Mouse (Mus musculus): ENCODE results near the gene Rxylt1. TPM values are rescaled to one million over a fixed set of nuclear protein-coding genes. Genes with fewer than 3 reads are reported as not detected.
A peak's percentile ranks its signal among the peaks of the same experiment; 100 is the strongest.

The Rxylt1 gene
- total and polyA plus RNA-seq, 3 experiments = 26.1 to 30.6 TPM; not detected in 1

- Histone ChIP-seq H3K79me2 (ENCODE audit: control insufficient read depth, insufficient read depth, low read length, poor library complexity) (peaks cover 2% of the 10 kb centered on the region), H3K27me3 (ENCODE audit: control insufficient read depth in 1 of 2, insufficient read depth in 2 of 2, low read length in 2 of 2) (no peaks in the 10 kb centered on the region), H3K9ac (ENCODE audit: control insufficient read depth, low read depth, low read length, poor library complexity, severe bottlenecking) (peak overlapping the region; percentile 76), H3K4me3 (ENCODE audit: control insufficient read depth in 1 of 2, insufficient read depth in 1 of 2, low read depth in 2 of 2, low read length in 2 of 2) (peak overlapping the region; percentile 84 to 86), H3K36me3 (ENCODE audit: control insufficient read depth in 1 of 2, insufficient read depth in 2 of 2, low read length in 2 of 2) (peaks cover 2 to 8% of the 10 kb centered on the region in 2 experiments; a peak in 3 of 4 replicates), H3K4me1 (ENCODE audit: control insufficient read depth in 1 of 2, insufficient read depth in 2 of 2, low read length in 2 of 2) (peaks cover 3 to 4% of the 10 kb centered on the region in 2 experiments), H3K27ac (ENCODE audit: control insufficient read depth, low read depth, low read length) (no peak overlapping the region), H3K9me3 (replicated peaks; ENCODE audit: insufficient read depth, low read length) (no peaks in the 10 kb centered on the region)
- DNase-seq (ENCODE audit: low read depth, low spot score) = peak; percentile 70
- peak; percentile 57 for TF ChIP-seq MAX (IDR thresholded peaks at IDR 0.05; ENCODE audit: low read length)
- no peak for TF ChIP-seq RCOR1 (IDR thresholded peaks at IDR 0.05; ENCODE audit: low read depth, low read length)
- TF ChIP-seq NRF1 (IDR thresholded peaks at IDR 0.05; ENCODE audit: insufficient read depth, low read depth, low read length, poor library complexity, severe bottlenecking) = 0 out of 2 replicates have a peak, but pooled peaks have one; percentile 14
- peak; percentile 86 for TF ChIP-seq USF1 (IDR thresholded peaks at IDR 0.05; ENCODE audit: low read depth, low read length)
- TF ChIP-seq MEF2A (IDR thresholded peaks at IDR 0.05; ENCODE audit: extremely low read depth, insufficient replicate concordance, low read depth, low read length, poor library complexity, severe bottlenecking) = no peak
- TF ChIP-seq USF2 (IDR thresholded peaks at IDR 0.05; ENCODE audit: borderline replicate concordance in 1 of 2, insufficient read depth in 1 of 2, low read depth in 1 of 2, low read length in 2 of 2) = 0 out of 4 replicates have a peak, but pooled peaks of 1 of the 2 experiments have one; percentile 31
- no peak for TF ChIP-seq JUND (IDR thresholded peaks at IDR 0.05; ENCODE audit: low read depth, low read length)
- TF ChIP-seq MYC (IDR thresholded peaks at IDR 0.05; ENCODE audit: low read depth, low read length) = peak; percentile 62; the same call in 1 of the 2 replicates
- TF ChIP-seq EP300 (IDR thresholded peaks at IDR 0.05; ENCODE audit: low read depth in 1 of 2, low read length in 2 of 2) = no peak
- TF ChIP-seq MXI1 (IDR thresholded peaks at IDR 0.05; ENCODE audit: low read depth, low read length) = peak; percentile 31; the same call in 1 of the 2 replicates
- no peak for TF ChIP-seq MAFK (IDR thresholded peaks at IDR 0.05; ENCODE audit: borderline replicate concordance, low read depth, low read length)
- TF ChIP-seq GATA1 (IDR thresholded peaks at IDR 0.05; ENCODE audit: low read depth, low read length) = no peak
- TF ChIP-seq GABPA (IDR thresholded peaks at IDR 0.05; ENCODE audit: low read depth, low read length) = no peak
- TF ChIP-seq ZKSCAN1 (IDR thresholded peaks at IDR 0.05; ENCODE audit: low read depth, low read length) = no peak
- no peak for TF ChIP-seq CHD2 (IDR thresholded peaks at IDR 0.05; ENCODE audit: low read length)
- no peak for TF ChIP-seq SMC3 (IDR thresholded peaks at IDR 0.05; ENCODE audit: low read depth, low read length)
- TF ChIP-seq ZNF384 (IDR thresholded peaks at IDR 0.05; ENCODE audit: low read depth, low read length) = peak; percentile 66
- no peak for TF ChIP-seq POLR2AphosphoS5 (IDR thresholded peaks at IDR 0.05; ENCODE audit: borderline replicate concordance, low read depth, low read length)
- TF ChIP-seq BHLHE40 (IDR thresholded peaks at IDR 0.05; ENCODE audit: borderline replicate concordance, low read depth, low read length) = no peak
- TF ChIP-seq MAZ (IDR thresholded peaks at IDR 0.05; ENCODE audit: low read depth, low read length) = no peak
- no peak for TF ChIP-seq KAT2A (conservative IDR thresholded peaks at IDR 0.05; ENCODE audit: low read depth, low read length)
- TF ChIP-seq ZMIZ1 (IDR thresholded peaks at IDR 0.05; ENCODE audit: low read depth, low read length) = no peak
- no peak for TF ChIP-seq ZC3H11A (IDR thresholded peaks at IDR 0.05; ENCODE audit: low read depth, low read length)
- TF ChIP-seq TAL1 (IDR thresholded peaks at IDR 0.05; ENCODE audit: low read length) = no peak
- no peak for TF ChIP-seq POLR2AphosphoS2 (IDR thresholded peaks at IDR 0.05; ENCODE audit: low read length)
- TF ChIP-seq HCFC1 (IDR thresholded peaks at IDR 0.05; ENCODE audit: low read depth, low read length) = peak; percentile 12; the same call in 1 of the 2 replicates
- no peak for TF ChIP-seq MYB (IDR thresholded peaks at IDR 0.05; ENCODE audit: low read depth, low read length)
Observed at GRCm38 (mm10) chr10:122096462-122096979, 650 bp downstream of the Rxylt1 start.
